Mouse (Mus musculus) adrenal gland, adult (tissue): Measurements from ENCODE around the gene Smg6.

Source experiments
- DNase-seq, 2 experiments: peaks; one replicate each; pipeline ENCODE4 v3.0.0; 2022 to 2023; ENCODE audit warnings: low spot score in 1 of 2; ENCODE audit not compliant: inconsistent age in 2 of 2

The Smg6 gene

GRCm38 (mm10) chr11:75142749-75143148, 217.1 kb downstream of the Smg6 start:
- DNase-seq: no peak

- DNase-seq: no peak
These were observed 220.2 kb downstream of the Smg6 start for GRCm38 (mm10) chr11:75145841-75146240.

GRCm38 (mm10) chr11:75147106-75147845, 221.7 kb downstream of the Smg6 start:
- peak; percentile 50 to 74 for DNase-seq

- peak; percentile 19 to 49 for DNase-seq
These were observed 222.2 kb downstream of the Smg6 start for GRCm38 (mm10) chr11:75147846-75148168.

- no peak for DNase-seq
These were observed 222.9 kb downstream of the Smg6 start for GRCm38 (mm10) chr11:75148332-75149035.

- no peak for DNase-seq
These were observed 224.7 kb downstream of the Smg6 start for GRCm38 (mm10) chr11:75150346-75150745.

GRCm38 (mm10) chr11:75152603-75153557, 227.3 kb downstream of the Smg6 start:
- peak; percentile 50 to 70 for DNase-seq

GRCm38 (mm10) chr11:75154053-75154585, 228.5 kb downstream of the Smg6 start:
- DNase-seq: peak in 1 of 2 experiments; percentile 11

- DNase-seq: no peak
These were observed 230.4 kb downstream of the Smg6 start for GRCm38 (mm10) chr11:75155985-75156384.

GRCm38 (mm10) chr11:75156416-75156815, 230.8 kb downstream of the Smg6 start:
- no peak for DNase-seq

GRCm38 (mm10) chr11:75157037-75157436, 231.4 kb downstream of the Smg6 start:
- DNase-seq: peak in 1 of 2 experiments; percentile 20

GRCm38 (mm10) chr11:75157901-75158300, 232.3 kb downstream of the Smg6 start:
- peak in 1 of 2 experiments; percentile 6 for DNase-seq

GRCm38 (mm10) chr11:75158432-75158831, 232.8 kb downstream of the Smg6 start:
- peak; percentile 9 to 74 for DNase-seq

- peak; percentile 45 to 76 for DNase-seq
These were observed 233.9 kb downstream of the Smg6 start for GRCm38 (mm10) chr11:75159564-75159963.

- DNase-seq: no peak
These were observed 235.3 kb downstream of the Smg6 start for GRCm38 (mm10) chr11:75160954-75161353.

- DNase-seq: no peak
These were observed 235.9 kb downstream of the Smg6 start for GRCm38 (mm10) chr11:75161417-75162008.

- no peak for DNase-seq
These were observed 237.0 kb downstream of the Smg6 start for GRCm38 (mm10) chr11:75162591-75163080.

GRCm38 (mm10) chr11:75163379-75163778, 237.8 kb downstream of the Smg6 start:
- no peak for DNase-seq

- DNase-seq: no peak
These were observed 238.4 kb downstream of the Smg6 start for GRCm38 (mm10) chr11:75164051-75164450.

GRCm38 (mm10) chr11:75164750-75165149, 239.1 kb downstream of the Smg6 start:
- DNase-seq: no peak
